In genomic region chr1:151631703-151632294, GRCm38 (mm10) we compare ENCODE assay signal across 12 mouse cellular contexts.
A peak's percentile ranks its signal among the peaks of the same experiment; 100 is the strongest.
DNase-seq lines count a peak whose midpoint lies in the region; ATAC-seq and TF ChIP-seq lines count a peak whose summit lies in the region.
"Had no signal": no experiment of that assay in that cellular context is flagged by ENCODE, and none has a peak within 500 bp of the region (broad histone marks: within the 10 kb centered on the region; RNA-seq: fewer than 3 reads in every experiment).

No protein-coding gene starts in this region.

- 0 out of 2 replicates have a peak, but pooled peaks cover 6% of the 10 kb centered on the region for H3K4me1 ChIP-seq in kidney, embryonic 14.5 days (ENCODE audit: control insufficient read depth, insufficient read depth, low read length)

- no peaks in the 10 kb centered on the region for H3K36me3 ChIP-seq in kidney, embryonic 14.5 days (ENCODE audit: control insufficient read depth, insufficient read depth, low read length)
- H3K36me3 ChIP-seq: embryonic facial prominence, embryonic 13.5 days; G1E had no signal

- no peak overlapping the region for H3K27ac ChIP-seq in kidney, embryonic 14.5 days (ENCODE audit: low read depth, low read length)
- H3K27ac ChIP-seq: embryonic facial prominence, embryonic 13.5 days had no signal

- 57% methylated on average over 11 of the region's 11 CpGs for WGBS in kidney, embryonic 14.5 days

- no peak for TF ChIP-seq CTCF in brain, embryonic 14.5 days (IDR thresholded peaks at IDR 0.05; ENCODE audit: borderline replicate concordance, extremely low read depth, insufficient read depth, insufficient read length)

- TF ChIP-seq POLR2A in brain, embryonic 14.5 days (IDR thresholded peaks at IDR 0.05; ENCODE audit: borderline replicate concordance, extremely low read depth, insufficient read depth, insufficient read length, poor library complexity, severe bottlenecking), result no peak

- no peak overlapping the region for H3K9ac ChIP-seq in kidney, embryonic 14.5 days (ENCODE audit: low read depth, low read length)
- H3K9ac ChIP-seq: embryonic facial prominence, embryonic 13.5 days had no signal

- H3K27me3 ChIP-seq in kidney, embryonic 14.5 days (ENCODE audit: control insufficient read depth, insufficient read depth, low read length), result no peaks in the 10 kb centered on the region
- H3K27me3 ChIP-seq: embryonic facial prominence, embryonic 13.5 days had no signal

- no peak overlapping the region for H3K4me2 ChIP-seq in kidney, embryonic 14.5 days (replicated peaks; ENCODE audit: low read depth, low read length)
- H3K4me2 ChIP-seq: embryonic facial prominence, embryonic 13.5 days had no signal

- ATAC-seq in kidney, embryonic 14.5 days (ENCODE audit: low FRiP score, low TSS enrichment), result peak; percentile 60

- DNase-seq in kidney, postnatal 25 days, result no peak
- peak; percentile 68 for DNase-seq in brain, embryonic 14.5 days (ENCODE audit: low read depth)
- peak; percentile 48 for DNase-seq in heart, postnatal 4 days
- DNase-seq in lung, postnatal 36 days, result peak; percentile 32
- no peak for DNase-seq in ovary, postnatal 14 days (ENCODE audit: low spot score)
- DNase-seq in layer of hippocampus, adult 8-10 months (ENCODE audit: low spot score in 2 of 2), result no peak
- no peak for DNase-seq in gastrocnemius, adult 18-20 months (ENCODE audit: low spot score)
- DNase-seq: right cerebral cortex, adult 18-20 months; thymus, postnatal 14 days had no signal

- H3K9me3 ChIP-seq in kidney, embryonic 14.5 days (ENCODE audit: control insufficient read depth, low read length), result peaks cover 5% of the 10 kb centered on the region
- H3K9me3 ChIP-seq: embryonic facial prominence, embryonic 13.5 days had no signal

- H3K4me3 ChIP-seq in kidney, embryonic 14.5 days (ENCODE audit: low read length), result no peak overlapping the region
- H3K4me3 ChIP-seq: embryonic facial prominence, embryonic 13.5 days had no signal

Comparison
In these comparisons a context has a peak if more than half of its experiments do, and no peak if none do; other contexts are left out.
1. DNase-seq: peak in brain, embryonic 14.5 days (single experiment), heart, postnatal 4 days (single experiment) and lung, postnatal 36 days (single experiment); none in kidney, postnatal 25 days (0 of 2), ovary, postnatal 14 days (single experiment), layer of hippocampus, adult 8-10 months (0 of 2) and gastrocnemius, adult 18-20 months (single experiment).